Mouse (Mus musculus): ENCODE data around the gene Cga. TPM values are rescaled to one million over a fixed set of nuclear protein-coding genes. Genes with fewer than 3 reads are reported as not detected.
"Not testable (repeated sequence)": the region's sequence is repeated elsewhere in the genome, so short reads cannot be mapped to it uniquely, and the experiment has no call there.

Cga gene
- polyA plus RNA-seq, 1 experiment, result not detected

GRCm38 (mm10) chr4:34908127-34908526, 14.5 kb downstream of the Cga start:
- Histone ChIP-seq H3K9me3 (peaks cover 6% of the 10 kb centered on the region; the same call in 1 of the 2 replicates), H3K36me3 (replicated peaks; ENCODE audit: low read length) (no peaks in the 10 kb centered on the region)

DNA sequence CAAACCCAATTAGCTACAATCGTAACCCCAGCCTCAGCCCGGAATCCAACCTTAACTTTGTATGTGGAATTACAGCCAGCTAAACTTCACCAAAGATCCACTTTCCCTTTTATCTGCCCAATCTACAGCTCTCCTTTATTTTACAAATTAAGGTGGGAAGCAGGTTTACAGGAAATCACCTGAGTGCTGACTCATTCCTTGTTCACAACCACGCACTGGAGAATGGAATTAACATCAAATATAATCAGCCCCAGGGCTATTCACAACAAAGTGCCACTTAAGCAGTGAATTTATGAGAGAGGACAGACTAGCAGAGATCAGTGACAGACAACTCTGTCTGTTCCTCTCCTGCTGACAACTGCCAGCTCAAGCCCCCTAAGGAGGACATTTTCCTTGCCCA, 17.8 kb downstream of the Cga start:
- Histone ChIP-seq H3K4me3 (replicated peaks) (no peak overlapping the region), H3K36me3 (replicated peaks; ENCODE audit: low read length) (no peaks in the 10 kb centered on the region), H3K4me1 (no peaks in the 10 kb centered on the region), H3K9me3 (no peaks in the 10 kb centered on the region), H3K27me3 (replicated peaks) (no peaks in the 10 kb centered on the region)
- TF ChIP-seq GATA1 (IDR thresholded peaks at IDR 0.05; ENCODE audit: borderline replicate concordance, low read length), result no peak
- no peak for TF ChIP-seq FLI1 (IDR thresholded peaks at IDR 0.05; ENCODE audit: low read length)

More at GRCm38 (mm10) chr4:34908127-34908526, 14.5 kb downstream of the Cga start:
- Histone ChIP-seq H3K4me1 (no peaks in the 10 kb centered on the region), H3K4me3 (replicated peaks) (no peak overlapping the region), H3K27me3 (replicated peaks) (no peaks in the 10 kb centered on the region)
- no peak for TF ChIP-seq FLI1 (IDR thresholded peaks at IDR 0.05; ENCODE audit: low read length)
- no peak for TF ChIP-seq GATA1 (IDR thresholded peaks at IDR 0.05; ENCODE audit: borderline replicate concordance, low read length)

GRCm38 (mm10) chr4:34912171-34912570, 18.6 kb downstream of the Cga start:
- TF ChIP-seq GATA1 (IDR thresholded peaks at IDR 0.05; ENCODE audit: borderline replicate concordance, low read length) (no peak), FLI1 (IDR thresholded peaks at IDR 0.05; ENCODE audit: low read length) (no peak)

GRCm38 (mm10) chr4:34917400-34917799, 23.8 kb downstream of the Cga start:
- Histone ChIP-seq H3K4me3 (replicated peaks) (no peak overlapping the region), H3K4me1 (no peaks in the 10 kb centered on the region), H3K9me3 (no peaks in the 10 kb centered on the region), H3K27me3 (replicated peaks) (no peaks in the 10 kb centered on the region), H3K36me3 (replicated peaks; ENCODE audit: low read length) (no peaks in the 10 kb centered on the region)
- TF ChIP-seq FLI1 (IDR thresholded peaks at IDR 0.05; ENCODE audit: low read length) (no peak), GATA1 (IDR thresholded peaks at IDR 0.05; ENCODE audit: borderline replicate concordance, low read length) (no peak)

More at GRCm38 (mm10) chr4:34912171-34912570, 18.6 kb downstream of the Cga start:
- Histone ChIP-seq H3K9me3 (no peaks in the 10 kb centered on the region), H3K36me3 (replicated peaks; ENCODE audit: low read length) (no peaks in the 10 kb centered on the region), H3K4me1 (no peaks in the 10 kb centered on the region), H3K4me3 (replicated peaks) (no peak overlapping the region), H3K27me3 (replicated peaks) (no peaks in the 10 kb centered on the region)

DNA sequence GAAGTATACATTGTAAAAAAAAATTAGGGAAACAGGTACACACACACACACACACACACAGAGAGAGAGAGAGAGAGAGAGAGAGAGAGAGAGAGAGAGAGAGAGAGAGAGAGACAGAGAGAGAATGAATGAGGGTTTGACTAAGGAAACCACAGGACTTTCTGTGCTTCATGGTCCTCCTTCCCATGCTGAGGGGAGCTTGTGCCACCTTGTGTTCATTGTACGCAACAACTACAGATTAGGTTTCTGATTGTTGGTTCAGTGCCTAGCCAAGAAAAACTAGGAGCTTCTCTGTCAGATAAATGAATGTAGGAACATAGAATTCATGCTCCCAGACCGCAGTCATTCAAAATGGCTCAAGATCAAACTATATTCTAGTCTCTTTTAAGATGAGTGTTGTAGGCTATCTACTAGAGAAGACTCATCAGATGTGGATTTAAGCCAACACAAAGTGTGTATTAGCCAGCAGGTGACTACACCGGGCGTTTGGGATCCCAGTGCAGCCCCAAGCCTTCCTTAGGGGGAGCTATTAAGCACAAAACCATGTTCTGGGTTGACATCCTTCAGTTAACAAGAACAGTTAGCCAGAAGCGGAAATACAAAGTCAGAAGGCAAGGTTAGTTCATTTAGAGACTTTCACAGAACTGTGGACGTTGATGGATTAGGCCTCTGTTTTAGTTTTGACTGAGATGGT, 28.7 kb downstream of the Cga start:
- no peaks in the 10 kb centered on the region for H3K9me3 ChIP-seq
- H3K27me3 ChIP-seq (replicated peaks), result no peaks in the 10 kb centered on the region
- H3K4me3 ChIP-seq (replicated peaks), result no peak overlapping the region
- no peak for TF ChIP-seq FLI1 (IDR thresholded peaks at IDR 0.05; ENCODE audit: low read length)
- no peak for TF ChIP-seq GATA1 (IDR thresholded peaks at IDR 0.05; ENCODE audit: borderline replicate concordance, low read length)
- no peaks in the 10 kb centered on the region for H3K4me1 ChIP-seq
- H3K36me3 ChIP-seq (replicated peaks; ENCODE audit: low read length), result no peaks in the 10 kb centered on the region

DNA sequence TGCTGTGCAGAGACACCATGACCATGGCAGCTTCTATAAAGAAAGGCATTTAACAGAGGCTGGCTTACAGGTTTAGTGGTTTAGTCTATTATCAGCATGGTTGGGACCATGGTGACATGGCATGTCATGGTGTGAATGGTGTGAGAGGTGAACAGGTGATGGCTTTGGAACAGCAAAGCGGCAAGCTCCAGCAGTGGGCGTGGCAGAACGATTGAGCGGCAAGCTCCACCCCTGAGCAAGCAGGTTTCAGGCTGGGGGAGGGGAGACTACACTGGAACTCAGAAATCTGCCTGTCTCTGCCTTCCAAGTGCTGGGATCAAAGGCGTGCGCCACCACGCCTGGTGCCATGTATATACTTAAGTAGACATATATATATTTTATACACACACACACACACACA, 34.8 kb downstream of the Cga start:
- not testable (repeated sequence) for H3K27me3 ChIP-seq (replicated peaks); H3K4me1 ChIP-seq; H3K4me3 ChIP-seq (replicated peaks); H3K36me3 ChIP-seq (replicated peaks; ENCODE audit: low read length); H3K9me3 ChIP-seq

GRCm38 (mm10) chr4:34941046-34941445, 47.5 kb downstream of the Cga start:
- no peaks in the 10 kb centered on the region for H3K4me1 ChIP-seq
- TF ChIP-seq GATA1 (IDR thresholded peaks at IDR 0.05; ENCODE audit: borderline replicate concordance, low read length) (no peak), FLI1 (IDR thresholded peaks at IDR 0.05; ENCODE audit: low read length) (no peak)
- no peaks in the 10 kb centered on the region for H3K36me3 ChIP-seq (replicated peaks; ENCODE audit: low read length)
- H3K27me3 ChIP-seq (replicated peaks), result no peaks in the 10 kb centered on the region
- H3K9me3 ChIP-seq, result no peaks in the 10 kb centered on the region
- H3K4me3 ChIP-seq (replicated peaks), result no peak overlapping the region

DNA sequence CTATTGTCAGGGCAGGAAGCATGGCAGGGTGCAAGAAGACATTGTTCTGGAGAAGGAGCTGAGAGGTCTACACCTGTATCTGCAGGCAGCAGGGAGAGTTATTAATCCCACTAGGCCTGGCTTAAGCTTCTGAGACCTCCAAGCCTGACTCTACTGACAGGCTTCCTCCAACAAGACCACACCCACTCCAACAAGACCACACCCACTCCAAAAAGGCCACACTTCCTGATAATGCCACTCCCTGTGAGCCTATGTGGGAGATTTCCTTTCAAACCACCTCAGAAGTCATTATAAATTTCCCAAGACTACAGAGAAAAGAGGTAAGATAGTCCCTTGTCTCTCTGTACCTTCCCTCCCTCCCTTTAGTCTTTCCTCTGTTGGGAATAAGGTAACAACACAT, 53.6 kb downstream of the Cga start:
- Histone ChIP-seq H3K27me3 (replicated peaks) (no peaks in the 10 kb centered on the region), H3K4me3 (replicated peaks) (no peak overlapping the region), H3K4me1 (no peaks in the 10 kb centered on the region), H3K36me3 (replicated peaks; ENCODE audit: low read length) (no peaks in the 10 kb centered on the region), H3K9me3 (no peaks in the 10 kb centered on the region)
- no peak for TF ChIP-seq GATA1 (IDR thresholded peaks at IDR 0.05; ENCODE audit: borderline replicate concordance, low read length)
- TF ChIP-seq FLI1 (IDR thresholded peaks at IDR 0.05; ENCODE audit: low read length), result no peak

DNA sequence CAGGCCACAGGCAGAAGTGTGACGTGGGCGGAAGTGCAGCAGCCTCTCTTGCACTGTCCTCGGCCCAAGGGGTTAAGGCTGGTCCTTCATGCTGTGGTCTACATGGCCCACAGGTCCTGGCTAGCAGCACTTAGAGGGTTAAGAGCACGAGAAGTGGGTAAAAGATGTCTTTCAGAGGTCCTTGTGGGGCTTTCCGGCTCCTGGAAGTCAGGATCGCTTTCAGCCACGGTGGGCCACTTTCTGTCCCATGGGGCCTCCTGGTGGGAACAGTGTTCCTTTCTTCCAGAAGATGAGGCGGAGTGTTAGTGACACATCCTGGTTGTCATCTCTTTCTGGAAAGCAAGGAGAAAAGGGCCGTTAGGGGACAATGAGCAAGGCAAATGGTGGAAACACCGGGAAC, 60.1 kb downstream of the Cga start:
- Histone ChIP-seq H3K4me1 (no peaks in the 10 kb centered on the region), H3K9me3 (no peaks in the 10 kb centered on the region)
- no peak for TF ChIP-seq GATA1 (IDR thresholded peaks at IDR 0.05; ENCODE audit: borderline replicate concordance, low read length)
- TF ChIP-seq FLI1 (IDR thresholded peaks at IDR 0.05; ENCODE audit: low read length), result no peak

More for the DNA sequence above, 60.1 kb downstream of the Cga start:
- no peaks in the 10 kb centered on the region for H3K36me3 ChIP-seq (replicated peaks; ENCODE audit: low read length)
- H3K4me3 ChIP-seq (replicated peaks), result no peak overlapping the region
- H3K27me3 ChIP-seq (replicated peaks), result no peaks in the 10 kb centered on the region

Other genes starting within 250 kb of the Cga start
- 0.87 TPM in 1 of 2 replicates, not detected in the other for gene Slc35a1, start 206.3 kb upstream of the Cga start, polyA plus RNA-seq (2012; ENCODE audit: insufficient read depth, low replicate concordance)
- gene Cfap206, start 163.6 kb upstream of the Cga start, polyA plus RNA-seq (2012; ENCODE audit: insufficient read depth, low replicate concordance), result not detected in 2 replicates
- not detected in 2 replicates for gene Gm136, start 137.5 kb upstream of the Cga start, polyA plus RNA-seq (2012; ENCODE audit: insufficient read depth, low replicate concordance)
- gene Smim8, start 115.4 kb upstream of the Cga start, polyA plus RNA-seq (2012; ENCODE audit: insufficient read depth, low replicate concordance), result 5.0 TPM in 1 of 2 replicates, not detected in the other
- gene Zfp292, start 10.8 kb upstream of the Cga start, polyA plus RNA-seq (2012; ENCODE audit: insufficient read depth, low replicate concordance), result 0.18 and 0.32 TPM in 2 replicates